In genomic region chr11:22636761-22637557, GRCm38 (mm10) we compare ENCODE assay signal across 11 mouse cellular contexts.
DNase-seq lines count a peak whose midpoint lies in the region; ATAC-seq and TF ChIP-seq lines count a peak whose summit lies in the region.
"Had no signal": no experiment of that assay in that cellular context is flagged by ENCODE, and none has a peak within 500 bp of the region (broad histone marks: within the 10 kb centered on the region; RNA-seq: fewer than 3 reads in every experiment).

No protein-coding gene starts in this region.

- H3K9ac ChIP-seq in limb, embryonic 13.5 days = no peak overlapping the region
- no peak overlapping the region for H3K9ac ChIP-seq in kidney, postnatal 0 days (ENCODE audit: low read depth, low read length)
- H3K9ac ChIP-seq in neural tube, embryonic 15.5 days (replicated peaks) = no peak overlapping the region
- H3K9ac ChIP-seq: midbrain, embryonic 15.5 days had no signal

- no peaks in the 10 kb centered on the region for H3K27me3 ChIP-seq in limb, embryonic 13.5 days
- no peaks in the 10 kb centered on the region for H3K27me3 ChIP-seq in limb, embryonic 10.5 days (ENCODE audit: low read depth, poor library complexity, severe bottlenecking)
- no peaks in the 10 kb centered on the region for H3K27me3 ChIP-seq in kidney, postnatal 0 days (ENCODE audit: insufficient read depth, low read length)
- H3K27me3 ChIP-seq in neural tube, embryonic 15.5 days (replicated peaks) = no peaks in the 10 kb centered on the region
- H3K27me3 ChIP-seq: midbrain, embryonic 15.5 days had no signal

- H3K4me3 ChIP-seq in limb, embryonic 13.5 days = no peak overlapping the region
- H3K4me3 ChIP-seq in limb, embryonic 10.5 days = no peak overlapping the region
- H3K4me3 ChIP-seq in kidney, postnatal 0 days (replicated peaks; ENCODE audit: low read depth, low read length) = no peak overlapping the region
- H3K4me3 ChIP-seq in neural tube, embryonic 15.5 days (replicated peaks) = no peak overlapping the region
- H3K4me3 ChIP-seq: erythroblast, embryonic 14.5 days; midbrain, embryonic 15.5 days had no signal

- no peaks in the 10 kb centered on the region for H3K9me3 ChIP-seq in limb, embryonic 13.5 days
- no peaks in the 10 kb centered on the region for H3K9me3 ChIP-seq in limb, embryonic 10.5 days (replicated peaks)
- H3K9me3 ChIP-seq in kidney, postnatal 0 days (replicated peaks; ENCODE audit: low read length) = no peaks in the 10 kb centered on the region
- H3K9me3 ChIP-seq in neural tube, embryonic 15.5 days (replicated peaks) = no peaks in the 10 kb centered on the region
- H3K9me3 ChIP-seq: midbrain, embryonic 15.5 days had no signal

- peak; percentile 4; the same call in 1 of the 2 replicates for TF ChIP-seq CTCF in kidney, postnatal 0 days (IDR thresholded peaks at IDR 0.05; ENCODE audit: low read depth)

- DNase-seq in adrenal gland, adult (ENCODE audit: inconsistent age in 2 of 2, low spot score in 1 of 2) = peak; percentile 43 to 75
- no peak for DNase-seq in adrenal gland, adult 18-20 months (ENCODE audit: low spot score in 2 of 2)
- DNase-seq in limb, embryonic 10.5 days (ENCODE audit: low spot score) = no peak
- DNase-seq in kidney, postnatal 0 days (ENCODE audit: low spot score) = peak; percentile 89
- DNase-seq in cerebellum, postnatal 25 days = no peak
- no peak for DNase-seq in c-Kit-positive CD71-positive TER-119-positive erythroid progenitor cells, embryonic 14.5 days (ENCODE audit: low spot score)
- DNase-seq: cerebellum, adult 9-11 months had no signal

- H3K36me3 ChIP-seq in limb, embryonic 13.5 days = no peaks in the 10 kb centered on the region
- H3K36me3 ChIP-seq in limb, embryonic 10.5 days = no peaks in the 10 kb centered on the region
- H3K36me3 ChIP-seq in kidney, postnatal 0 days (ENCODE audit: insufficient read depth, low read length) = no peaks in the 10 kb centered on the region
- no peaks in the 10 kb centered on the region for H3K36me3 ChIP-seq in neural tube, embryonic 15.5 days
- H3K36me3 ChIP-seq: midbrain, embryonic 15.5 days had no signal

- WGBS in limb, embryonic 13.5 days = 76% methylated on average over 9 of the region's 9 CpGs
- 80% methylated on average over 9 of the region's 9 CpGs for WGBS in limb, embryonic 10.5 days
- 56% methylated on average over 9 of the region's 9 CpGs for WGBS in kidney, postnatal 0 days
- 68% methylated on average over 9 of the region's 9 CpGs for WGBS in neural tube, embryonic 15.5 days

- peaks cover 3% of the 10 kb centered on the region; the same call in 1 of the 2 replicates for H3K4me1 ChIP-seq in limb, embryonic 13.5 days
- H3K4me1 ChIP-seq in limb, embryonic 10.5 days = peaks cover 6% of the 10 kb centered on the region
- peaks cover 20% of the 10 kb centered on the region for H3K4me1 ChIP-seq in kidney, postnatal 0 days (replicated peaks; ENCODE audit: insufficient read depth, low read length)
- peaks cover 19% of the 10 kb centered on the region for H3K4me1 ChIP-seq in neural tube, embryonic 15.5 days

- no peak for ATAC-seq in limb, embryonic 13.5 days (ENCODE audit: low FRiP score, low read depth)
- ATAC-seq in kidney, postnatal 0 days (replicated peaks; ENCODE audit: low FRiP score, low read depth) = no peak; the same call in 1 of the 2 replicates
- peak; percentile 28 for ATAC-seq in neural tube, embryonic 15.5 days (ENCODE audit: low FRiP score)

- H3K27ac ChIP-seq in limb, embryonic 13.5 days = peak overlapping the region; percentile 52; the same call in 1 of the 2 replicates
- H3K27ac ChIP-seq in limb, embryonic 10.5 days = no peak overlapping the region
- peak overlapping the region; percentile 87 for H3K27ac ChIP-seq in kidney, postnatal 0 days
- H3K27ac ChIP-seq in neural tube, embryonic 15.5 days (replicated peaks) = peak overlapping the region; percentile 56
- H3K27ac ChIP-seq: midbrain, embryonic 15.5 days had no signal

- no peak overlapping the region for H3K4me2 ChIP-seq in limb, embryonic 13.5 days (replicated peaks)
- no peak overlapping the region for H3K4me2 ChIP-seq in kidney, postnatal 0 days (ENCODE audit: low read length)
- H3K4me2 ChIP-seq in neural tube, embryonic 15.5 days = no peak overlapping the region
- H3K4me2 ChIP-seq: midbrain, embryonic 15.5 days had no signal

Comparison
In these comparisons a context has a peak if more than half of its experiments do, and no peak if none do; other contexts are left out.
1. DNase-seq: peak in adrenal gland, adult (2 of 2) and kidney, postnatal 0 days (single experiment); none in adrenal gland, adult 18-20 months (0 of 2), limb, embryonic 10.5 days (single experiment), cerebellum, postnatal 25 days (0 of 2) and c-Kit-positive CD71-positive TER-119-positive erythroid progenitor cells, embryonic 14.5 days (single experiment).